Mouse (Mus musculus) megakaryocyte-erythroid progenitor cell, adult 5-6 weeks (primary cell): ENCODE results near the gene Cd84. TPM values are rescaled to one million over a fixed set of nuclear protein-coding genes. Genes with fewer than 3 reads are reported as not detected.

Experiments
- ATAC-seq: replicated peaks from 2 replicates; pipeline ENCODE4 v1.8.0; 2016; ENCODE audit warnings: mild to moderate bottlenecking, inconsistent platforms; ENCODE audit not compliant: severe bottlenecking, poor library complexity, low FRiP score, low TSS enrichment
- total RNA-seq, 2 experiments: library from RNA; stranded (forward) in 1 of 2; stranded (reverse) in 1 of 2; fragments of 200-1000, 215-1000 nt in 1 of 2; fragments of >200 nt in 1 of 2; fragmentation: Nextera tagmentation in 1 of 2; gene quantifications; 2 replicates each; pipeline ENCODE4 v1.2.3; 2014 to 2017

The Cd84 gene
- total RNA-seq, 2 experiments from 2014 or later: 17.3 to 20.1 TPM

DNA sequence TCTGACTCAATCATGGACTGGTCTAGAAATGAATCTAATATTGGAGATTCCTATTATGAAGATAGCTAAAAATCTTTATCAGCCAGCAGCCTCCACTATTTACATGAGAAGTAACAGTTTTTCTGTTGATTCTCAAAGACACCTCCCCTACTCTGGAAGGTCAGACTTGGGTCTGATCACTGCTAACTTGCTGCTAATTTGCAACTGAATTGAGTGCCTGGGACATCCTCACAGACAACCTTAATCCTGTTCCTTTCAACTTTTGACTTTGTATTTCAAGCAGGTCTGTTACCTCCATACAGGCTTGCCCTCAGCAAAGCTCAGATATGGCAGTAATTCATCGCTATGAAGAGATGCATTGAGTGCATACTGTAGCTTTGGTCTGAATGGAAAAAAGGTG, 64.5 kb downstream of the Cd84 start:
- ATAC-seq: no peak

GRCm38 (mm10) chr1:171915638-171916458, 76.4 kb downstream of the Cd84 start:
- no peak for ATAC-seq

- 0 out of 2 replicates have a peak, but pooled peaks have one; percentile 51 for ATAC-seq
These were observed 78.0 kb downstream of the Cd84 start, which contains the start of gene Slamf6 for GRCm38 (mm10) chr1:171917305-171918039. Gene Slamf6 (plus strand): TSS chr1:171917515.

DNA sequence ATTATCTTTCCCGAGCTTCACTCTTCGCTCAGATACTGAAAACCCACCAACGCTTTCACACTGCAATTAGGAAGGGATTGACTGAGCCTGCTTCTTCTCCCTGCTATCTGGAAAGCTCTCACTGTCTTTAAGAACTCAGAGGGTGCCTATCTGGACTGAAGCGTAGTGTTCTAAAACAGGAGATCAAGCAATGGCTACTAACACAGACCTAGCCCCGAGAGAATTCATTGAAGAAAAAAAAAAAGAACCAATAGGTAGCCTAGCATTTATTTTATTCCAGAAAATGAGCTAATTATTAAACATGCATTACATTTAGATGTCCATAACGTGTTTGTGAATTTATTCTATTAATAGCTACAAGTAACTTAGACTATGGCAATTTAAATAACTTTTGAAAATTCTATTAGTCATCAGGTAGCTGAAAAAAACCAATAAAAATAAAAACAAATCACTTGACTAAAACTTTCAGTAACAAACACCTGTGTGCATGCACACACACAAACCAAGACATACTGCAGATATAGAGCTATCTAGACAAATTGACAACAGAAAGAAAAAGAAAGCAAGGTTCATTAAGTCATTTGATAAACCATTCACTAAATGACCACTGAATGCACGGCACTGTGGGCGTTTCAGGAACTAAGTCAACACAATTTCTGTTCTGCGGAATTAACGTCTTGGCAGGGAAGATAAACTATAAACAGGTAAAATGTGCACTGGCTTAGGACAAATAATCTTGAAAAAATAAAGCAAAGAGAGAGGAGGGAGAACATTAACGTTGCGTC, 78.8 kb downstream of the Cd84 start:
- no peak for ATAC-seq

DNA sequence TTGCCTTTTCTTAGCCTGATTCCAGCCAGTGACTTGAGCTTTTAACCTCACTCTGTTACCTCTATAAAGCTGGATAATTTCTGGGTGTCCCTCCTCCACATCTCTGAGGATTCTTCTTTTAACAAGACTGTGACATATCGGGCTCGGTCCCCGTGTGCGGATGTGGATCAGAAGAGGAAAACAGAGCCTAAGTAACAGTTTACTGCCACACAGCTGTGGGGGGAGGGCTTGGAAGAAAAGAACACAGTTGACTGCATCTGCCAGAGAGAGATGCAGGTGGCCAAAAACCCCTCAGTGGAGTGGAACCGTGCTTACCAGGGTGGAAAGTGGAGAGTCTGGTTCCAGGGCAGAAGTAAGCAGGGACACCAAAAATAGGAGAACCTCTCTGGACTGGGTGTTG, 79.7 kb downstream of the Cd84 start:
- no peak for ATAC-seq

- ATAC-seq: no peak
These were observed 80.5 kb downstream of the Cd84 start for GRCm38 (mm10) chr1:171919901-171920510.

DNA sequence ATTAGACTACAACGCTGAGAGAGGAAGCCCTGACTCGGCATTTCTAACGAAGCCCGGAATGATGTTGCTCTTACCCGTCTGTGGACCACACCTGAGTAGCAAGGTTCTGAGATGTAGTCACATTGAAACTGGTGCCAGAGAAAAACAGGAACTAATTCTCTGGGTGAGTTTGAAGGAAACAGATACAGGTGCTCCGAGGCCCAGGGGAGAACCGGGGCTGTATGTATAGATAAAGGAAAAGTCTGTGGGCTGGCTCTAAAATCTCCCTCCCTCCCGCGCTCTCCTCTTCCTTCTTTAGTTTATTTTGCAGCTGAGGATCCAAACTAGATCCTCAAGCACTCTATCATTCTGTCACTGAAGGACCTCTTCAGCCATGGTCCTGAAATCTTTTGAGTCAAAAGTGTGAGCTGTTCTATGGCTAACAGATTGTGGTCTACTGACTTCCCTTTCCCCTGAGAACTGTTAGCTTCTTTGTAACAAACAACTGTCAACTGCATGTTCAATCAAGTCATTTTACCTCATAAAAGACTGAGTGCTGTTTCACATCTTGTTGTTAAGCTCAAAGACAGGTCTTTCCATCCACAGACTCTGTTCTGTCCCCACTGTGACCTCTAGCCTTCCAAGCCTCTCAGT, 81.6 kb downstream of the Cd84 start:
- ATAC-seq: peak; percentile 65

- ATAC-seq: no peak
These were observed 82.1 kb downstream of the Cd84 start for GRCm38 (mm10) chr1:171921641-171922040.

DNA sequence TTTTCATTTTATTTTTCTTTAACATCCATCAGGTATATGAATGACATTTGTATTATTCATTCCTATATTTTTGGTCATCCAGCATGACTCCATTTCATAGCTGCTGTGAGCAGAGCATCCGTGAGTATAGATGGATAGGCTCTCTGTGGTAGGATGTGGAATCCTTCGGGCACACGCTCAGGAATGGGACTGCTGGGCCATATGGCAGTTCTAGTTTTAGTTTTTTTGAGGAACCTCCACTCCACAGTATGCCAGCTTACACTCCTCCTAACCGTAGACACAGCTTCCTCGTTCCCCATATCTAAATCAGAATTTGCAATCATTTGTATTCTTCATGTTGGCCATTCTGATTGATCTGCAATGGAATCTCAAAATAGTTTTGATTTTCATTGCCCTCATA, 83.3 kb downstream of the Cd84 start:
- no peak for ATAC-seq

- ATAC-seq: no peak
These were observed 85.4 kb downstream of the Cd84 start for GRCm38 (mm10) chr1:171924900-171925299.

DNA sequence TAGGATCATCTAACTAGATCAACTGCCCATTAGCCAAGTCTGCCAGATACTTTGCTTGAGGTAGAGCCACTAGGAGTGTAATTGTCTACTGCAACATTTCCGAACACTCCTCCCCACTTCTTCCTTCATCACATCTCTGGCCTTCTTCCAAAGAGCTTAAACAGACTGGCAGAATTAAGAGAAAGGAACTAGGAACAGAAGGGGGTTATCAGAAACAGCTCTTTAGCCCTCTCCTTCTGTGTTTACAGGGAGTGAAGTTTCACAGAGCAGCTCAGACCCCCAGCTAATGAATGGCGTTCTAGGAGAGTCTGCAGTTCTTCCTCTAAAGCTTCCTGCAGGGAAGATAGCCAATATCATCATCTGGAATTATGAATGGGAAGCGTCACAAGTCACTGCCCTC, 94.4 kb downstream of the Cd84 start:
- ATAC-seq: no peak

- ATAC-seq: peak; percentile 63
These were observed 99.8 kb downstream of the Cd84 start for GRCm38 (mm10) chr1:171938952-171939948.

Other genes with a start within 250 kb of the Cd84 start
- gene Ly9, start 232.3 kb upstream of the Cd84 start, total RNA-seq (2014; fragmentation: Nextera tagmentation): 2.1 and 4.1 TPM in 2 replicates
- 5.3 and 9.6 TPM in 2 replicates for gene Ly9, start 232.3 kb upstream of the Cd84 start, total RNA-seq (2017)
- 3.8 and 6.5 TPM in 2 replicates for gene Slamf7, start 186.7 kb upstream of the Cd84 start, total RNA-seq (2014; fragmentation: Nextera tagmentation)
- 1.6 and 3.7 TPM in 2 replicates for gene Slamf7, start 186.7 kb upstream of the Cd84 start, total RNA-seq (2017)
- gene Cd48, start 157.7 kb upstream of the Cd84 start, total RNA-seq (2014; fragmentation: Nextera tagmentation): 26.9 and 36.0 TPM in 2 replicates
- gene Cd48, start 157.7 kb upstream of the Cd84 start, total RNA-seq (2017): 24.7 and 43.8 TPM in 2 replicates
- 4.9 and 6.2 TPM in 2 replicates for gene Slamf1, start 72.6 kb upstream of the Cd84 start, total RNA-seq (2014; fragmentation: Nextera tagmentation)
- 4.3 and 7.6 TPM in 2 replicates for gene Slamf1, start 72.6 kb upstream of the Cd84 start, total RNA-seq (2017)
- 2.6 and 2.7 TPM in 2 replicates for gene Gm10521, start 56.0 kb downstream of the Cd84 start, total RNA-seq (2014; fragmentation: Nextera tagmentation)
- 1.1 TPM in 2 replicates for gene Gm10521, start 56.0 kb downstream of the Cd84 start, total RNA-seq (2017)
- 3.7 and 17.0 TPM in 2 replicates for gene Slamf6, start 77.8 kb downstream of the Cd84 start, total RNA-seq (2014; fragmentation: Nextera tagmentation)
- gene Slamf6, start 77.8 kb downstream of the Cd84 start, total RNA-seq (2017): 0.50 and 3.5 TPM in 2 replicates
- gene Vangl2, start 188.7 kb downstream of the Cd84 start, total RNA-seq (2014; fragmentation: Nextera tagmentation): 1.6 and 1.9 TPM in 2 replicates
- gene Vangl2, start 188.7 kb downstream of the Cd84 start, total RNA-seq (2017): 0.42 and 2.6 TPM in 2 replicates
- gene Nhlh1, start 217.9 kb downstream of the Cd84 start, total RNA-seq (2014; fragmentation: Nextera tagmentation): not detected in 2 replicates
- gene Nhlh1, start 217.9 kb downstream of the Cd84 start, total RNA-seq (2017): not detected in 2 replicates
- 107 and 133 TPM in 2 replicates for gene Copa, start 242.8 kb downstream of the Cd84 start, total RNA-seq (2014; fragmentation: Nextera tagmentation)
- gene Copa, start 242.8 kb downstream of the Cd84 start, total RNA-seq (2017): 107 and 114 TPM in 2 replicates
- gene Ncstn, start 243.1 kb downstream of the Cd84 start, total RNA-seq (2014; fragmentation: Nextera tagmentation): 42.0 and 57.3 TPM in 2 replicates
- 19.7 and 24.6 TPM in 2 replicates for gene Ncstn, start 243.1 kb downstream of the Cd84 start, total RNA-seq (2017)